Mouse (Mus musculus): Measurements from ENCODE around the gene Wee2. TPM values are rescaled to one million over a fixed set of nuclear protein-coding genes. Genes with fewer than 3 reads are reported as not detected.

The Wee2 gene
- total RNA-seq (2022) = not detected

GRCm38 (mm10) chr6:40438936-40439335 is at the start of gene Wee2:
Wee2 (plus strand) TSS chr6:40439088.
- no peak for DNase-seq (ENCODE audit: low spot score)

DNA sequence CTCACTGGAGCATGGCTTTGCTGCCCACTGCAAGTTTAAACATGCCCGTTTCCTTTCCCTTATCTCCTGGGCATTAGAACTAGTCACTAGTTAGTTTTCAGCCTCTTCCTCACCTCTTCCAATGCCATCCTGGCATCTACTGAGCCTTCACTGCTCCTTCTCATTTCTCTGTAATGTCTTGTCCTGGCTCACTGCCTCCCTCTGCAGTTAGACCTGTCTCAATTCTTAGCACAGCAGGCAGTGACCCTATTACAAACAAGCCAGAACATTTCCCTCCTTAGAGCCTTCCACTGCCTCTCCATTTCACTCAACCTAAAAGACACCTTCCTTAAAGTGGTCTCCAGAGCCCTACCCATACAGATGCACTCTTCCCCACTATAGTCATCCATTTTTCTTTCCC is 47.9 kb upstream of the Wee2 start:
- no peak for DNase-seq (ENCODE audit: low spot score)

DNA sequence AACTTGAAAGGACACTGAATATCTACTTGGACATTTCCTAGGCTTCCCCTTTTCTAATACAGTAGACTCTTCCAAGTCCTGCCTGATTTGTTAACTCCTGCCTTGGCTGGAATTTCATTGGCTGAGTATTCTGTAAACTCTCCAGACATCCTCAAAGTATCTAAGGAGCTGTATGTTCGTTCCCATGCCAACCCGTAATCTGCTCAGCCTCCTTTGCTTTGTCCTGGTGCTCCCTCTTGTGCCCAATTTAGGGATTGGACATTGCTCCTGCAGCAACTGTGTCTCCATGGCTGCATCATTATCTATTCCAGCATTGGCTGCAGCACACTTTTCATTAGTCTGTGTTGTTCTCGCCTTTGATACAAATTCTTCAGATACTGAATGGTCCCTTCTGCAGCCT is 45.7 kb upstream of the Wee2 start:
- DNase-seq (ENCODE audit: low spot score) = peak; percentile 19

DNA sequence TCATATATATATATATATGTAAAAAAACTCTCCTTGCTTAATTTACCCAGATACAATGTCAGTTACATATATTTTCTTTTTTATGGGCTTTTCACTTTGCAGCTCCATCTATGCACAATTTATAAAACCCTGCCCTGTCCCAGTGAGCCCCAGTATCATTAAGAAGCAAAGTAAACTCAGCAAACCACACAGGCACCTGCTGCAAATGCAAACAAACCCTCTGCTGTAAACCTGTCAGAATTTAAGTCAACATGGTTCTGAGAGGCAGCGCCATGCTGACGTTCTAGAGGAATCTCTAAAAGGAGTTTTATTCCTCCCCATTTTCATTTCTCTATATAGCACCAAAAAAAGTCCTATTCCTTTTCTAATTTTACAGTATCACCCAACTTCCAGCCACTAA is 36.9 kb upstream of the Wee2 start:
- DNase-seq (ENCODE audit: low spot score) = no peak

GRCm38 (mm10) chr6:40403640-40404285 is 35.1 kb upstream of the Wee2 start:
- DNase-seq (ENCODE audit: low spot score) = no peak

GRCm38 (mm10) chr6:40411085-40411484 is 27.8 kb upstream of the Wee2 start:
- DNase-seq (ENCODE audit: low spot score) = no peak

- DNase-seq (ENCODE audit: low spot score) = no peak
Observed at GRCm38 (mm10) chr6:40413046-40413445, 25.8 kb upstream of the Wee2 start.

GRCm38 (mm10) chr6:40413565-40413964 is 25.3 kb upstream of the Wee2 start:
- DNase-seq (ENCODE audit: low spot score) = no peak

DNA sequence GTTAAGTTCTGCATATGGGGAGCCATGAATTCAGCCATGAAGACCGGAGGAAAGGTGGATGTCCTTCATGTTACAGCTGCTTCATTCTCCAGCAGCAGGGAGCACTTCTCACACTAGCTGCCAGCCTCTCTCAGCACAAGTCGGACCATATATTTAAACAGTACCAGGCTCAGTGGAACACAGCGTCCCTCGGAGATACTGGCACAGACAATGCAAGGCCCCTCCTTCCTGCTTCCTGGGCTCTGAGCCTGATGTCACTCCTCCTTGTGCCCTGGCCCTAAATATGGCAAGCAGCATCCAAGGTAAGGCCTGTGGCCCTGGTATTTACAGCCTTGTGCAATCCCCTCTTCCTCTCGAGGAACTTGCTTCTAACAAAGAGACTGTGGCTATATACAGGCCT is 23.1 kb upstream of the Wee2 start:
- DNase-seq (ENCODE audit: low spot score) = no peak

DNA sequence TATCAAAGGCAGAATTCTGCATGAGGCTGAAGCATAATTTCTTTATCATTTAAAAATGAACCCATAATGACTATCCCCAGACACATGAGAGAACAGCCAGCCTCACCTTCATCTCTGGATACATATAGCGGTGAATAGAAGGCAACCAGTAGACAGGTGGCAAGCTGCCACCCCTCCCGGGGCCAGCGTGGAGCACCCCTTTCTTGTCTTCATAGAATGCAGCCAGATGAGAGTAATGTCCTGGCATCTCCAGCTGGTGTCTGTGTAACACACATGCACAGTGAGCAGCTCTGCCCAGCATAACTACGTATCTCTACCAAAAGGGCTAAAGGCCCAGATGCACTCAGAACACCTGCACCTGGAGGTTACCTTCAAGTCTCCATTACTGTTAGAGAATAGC is 20.5 kb upstream of the Wee2 start:
- no peak for DNase-seq (ENCODE audit: low spot score)

GRCm38 (mm10) chr6:40421099-40421498 is 17.8 kb upstream of the Wee2 start:
- no peak for DNase-seq (ENCODE audit: low spot score)

GRCm38 (mm10) chr6:40423013-40423412 is 15.9 kb upstream of the Wee2 start:
- DNase-seq (ENCODE audit: low spot score) = no peak

- peak; percentile 38 for DNase-seq (ENCODE audit: low spot score)
Observed at GRCm38 (mm10) chr6:40423774-40424173, 15.1 kb upstream of the Wee2 start.

GRCm38 (mm10) chr6:40427441-40427840 is 11.4 kb upstream of the Wee2 start:
- DNase-seq (ENCODE audit: low spot score) = no peak

DNA sequence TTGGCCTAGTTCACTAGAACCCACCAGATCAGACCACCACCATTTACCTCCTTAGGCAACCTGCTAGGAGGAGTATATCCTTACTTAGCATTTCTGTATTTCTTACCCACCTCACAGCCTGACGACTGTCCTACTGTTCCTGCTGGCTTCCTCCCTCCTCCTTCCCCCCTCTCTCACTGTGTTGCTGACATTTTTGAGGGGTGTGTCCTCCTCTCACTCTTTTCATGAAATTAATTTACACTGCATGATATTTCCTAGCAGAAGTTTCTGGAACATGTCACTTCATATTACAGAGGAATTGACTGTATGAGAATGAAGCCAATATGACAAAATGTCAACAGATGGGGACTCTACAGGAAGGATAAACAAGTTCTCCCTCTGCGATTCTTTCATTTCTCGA is 10.2 kb upstream of the Wee2 start:
- DNase-seq (ENCODE audit: low spot score) = no peak

DNA sequence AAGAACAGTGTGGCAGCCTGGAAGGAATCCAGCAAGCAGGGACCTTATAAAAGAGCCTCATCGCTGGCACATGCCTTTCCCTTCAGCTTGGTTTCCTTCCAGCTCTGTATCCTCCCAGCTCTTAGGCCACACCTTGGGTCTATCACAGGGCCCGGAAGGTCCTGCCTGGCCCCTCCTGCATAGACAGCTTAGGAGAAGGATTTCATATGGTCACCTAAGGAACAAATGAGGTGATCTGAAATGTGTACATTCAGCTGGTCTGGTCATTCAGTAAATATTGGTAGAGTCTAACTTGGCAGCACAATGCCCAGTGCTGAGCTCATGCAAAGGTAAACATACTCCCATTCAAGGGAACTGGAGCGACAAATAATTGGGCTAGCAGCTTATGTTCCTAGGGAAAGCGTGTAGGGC is 9.4 kb upstream of the Wee2 start:
- DNase-seq (ENCODE audit: low spot score) = no peak

- DNase-seq (ENCODE audit: low spot score) = no peak
Observed at GRCm38 (mm10) chr6:40430251-40430650, 8.6 kb upstream of the Wee2 start.

GRCm38 (mm10) chr6:40430878-40431277 is 8.0 kb upstream of the Wee2 start:
- DNase-seq (ENCODE audit: low spot score) = no peak

DNA sequence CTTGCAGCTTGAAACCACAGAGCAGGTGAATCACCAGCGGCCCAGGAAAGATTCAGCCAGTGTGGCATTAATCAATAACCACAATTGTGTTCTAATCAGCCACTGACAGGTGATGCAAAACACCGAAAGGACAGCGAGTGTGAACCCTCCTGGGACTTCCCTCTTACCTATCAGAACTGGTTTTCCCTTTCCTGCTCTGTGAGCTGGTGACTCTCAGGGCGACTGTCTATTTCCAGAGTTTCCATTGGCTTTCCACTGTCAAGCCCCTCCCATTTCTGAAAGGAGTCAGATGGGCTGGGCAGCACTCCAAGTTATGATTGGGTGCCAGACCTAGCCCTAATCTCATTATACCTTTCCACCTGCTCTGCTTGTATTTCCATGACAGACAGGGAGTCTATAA is 7.5 kb upstream of the Wee2 start:
- DNase-seq (ENCODE audit: low spot score) = no peak

GRCm38 (mm10) chr6:40431812-40432211 is 7.1 kb upstream of the Wee2 start:
- DNase-seq (ENCODE audit: low spot score) = no peak

DNA sequence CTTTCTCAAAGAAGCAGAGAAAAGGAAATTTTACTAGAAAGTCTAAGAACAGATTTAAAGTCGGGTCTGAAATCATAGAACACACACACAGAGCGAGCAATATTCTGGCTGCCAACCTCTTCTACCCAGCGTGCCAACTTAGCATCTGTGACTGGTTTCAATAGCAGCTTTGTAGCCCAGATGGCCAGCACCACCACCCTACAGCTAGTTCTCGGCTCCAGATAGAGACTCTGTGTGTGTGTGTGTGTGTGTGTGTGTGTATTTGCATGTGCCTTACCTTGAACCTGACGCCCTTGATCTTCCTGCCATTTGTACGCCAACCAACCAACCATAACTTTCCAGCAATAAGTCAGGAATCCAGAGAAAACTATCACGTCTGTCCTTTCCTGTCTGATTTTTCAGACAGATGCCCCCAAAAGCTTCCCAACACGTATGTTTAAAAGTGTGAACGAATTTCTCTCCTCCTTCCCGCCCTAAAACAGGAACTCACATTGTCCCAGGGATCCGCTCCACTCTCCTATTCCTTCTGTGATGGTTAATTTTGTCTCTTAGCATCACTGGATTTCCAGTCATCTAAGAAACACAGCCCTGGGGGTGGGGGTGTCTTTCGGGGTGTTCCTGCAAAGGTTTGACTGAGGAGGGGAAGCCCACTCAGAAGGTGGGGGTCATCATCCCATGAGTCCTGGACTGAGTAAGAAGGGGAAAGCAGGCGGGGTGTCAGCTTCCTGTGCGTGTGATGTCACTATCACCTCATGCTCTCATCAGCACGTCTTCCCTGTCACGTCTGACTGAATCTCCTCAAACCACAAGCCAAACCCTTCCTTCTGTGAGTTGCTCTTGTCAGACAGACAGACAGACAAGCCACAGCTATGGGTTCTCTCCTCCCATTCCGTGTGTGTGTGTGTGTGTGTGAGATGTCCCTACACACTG is 6.3 kb upstream of the Wee2 start:
- DNase-seq (ENCODE audit: low spot score) = no peak

DNA sequence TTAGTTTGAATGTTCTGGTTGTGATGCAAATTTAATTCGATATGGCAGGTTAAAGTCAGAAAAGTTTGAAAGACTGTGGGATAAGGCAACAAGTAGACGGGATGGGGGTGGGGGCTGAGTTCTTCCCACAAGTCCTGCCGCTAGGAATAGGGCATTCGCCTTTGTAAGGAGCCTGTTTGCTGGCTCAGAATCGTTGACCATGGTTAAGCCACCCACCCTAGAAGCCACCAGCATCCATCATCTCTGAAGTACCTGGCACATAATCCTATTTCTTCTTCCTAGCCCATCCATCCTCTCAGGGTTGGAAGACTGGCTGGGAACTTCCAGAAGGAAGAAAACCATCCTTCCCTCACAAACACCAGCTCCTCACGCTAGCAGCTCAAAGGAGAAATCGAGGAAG is 4.2 kb upstream of the Wee2 start:
- no peak for DNase-seq (ENCODE audit: low spot score)

Data from heart, adult 8-10 months (tissue).